Mouse (Mus musculus) myocyte (in vitro differentiated cells): Measurements from ENCODE around the gene Gphb5. TPM values are rescaled to one million over a fixed set of nuclear protein-coding genes. Genes with fewer than 3 reads are reported as not detected.

ENCODE experiments used
- H3K27me3 ChIP-seq: one replicate; pipeline ENCODE4 v1.6.1; 2011; ENCODE audit not compliant: control insufficient read depth, insufficient read depth, insufficient read length
- H3K36me3 ChIP-seq: one replicate; pipeline ENCODE4 v1.6.1; 2011; ENCODE audit not compliant: control insufficient read depth, insufficient read depth
- H3K4me2 ChIP-seq: one replicate; pipeline ENCODE4 v1.6.1; 2011; ENCODE audit warnings: low read depth, control low read depth
- H3K4me3 ChIP-seq: one replicate; pipeline ENCODE4 v1.5.1; 2011; ENCODE audit warnings: mild to moderate bottlenecking, control low read depth, moderate library complexity
- H3K79me2 ChIP-seq: one replicate; pipeline ENCODE4 v1.6.1; 2011; ENCODE audit not compliant: control insufficient read depth, insufficient read depth
- H3ac ChIP-seq: one replicate; pipeline ENCODE4 v1.6.1; 2011; ENCODE audit not compliant: control insufficient read depth, insufficient read length
- CEBPB ChIP-seq: IDR thresholded peaks from 2 replicates; pipeline ENCODE4 v1.6.1; 2011; ENCODE audit warnings: mild to moderate bottlenecking, moderate library complexity; ENCODE audit not compliant: poor library complexity, insufficient read depth, severe bottlenecking
- E2F4 ChIP-seq: IDR thresholded peaks from one replicate; pipeline ENCODE4 v1.6.1; 2011; ENCODE audit warnings: mild to moderate bottlenecking, control low read depth, moderate library complexity; ENCODE audit not compliant: insufficient read depth
- MAX ChIP-seq: IDR thresholded peaks from one replicate; pipeline ENCODE4 v1.6.1; 2011; ENCODE audit warnings: low read depth, mild to moderate bottlenecking, control low read depth
- MYOD1 ChIP-seq, 3 experiments: IDR thresholded peaks; one replicate each; pipeline ENCODE4 v1.6.1; 2011; ENCODE audit warnings: control low read depth in 2 of 3, low read depth in 2 of 3, mild to moderate bottlenecking in 2 of 3, moderate library complexity in 1 of 3; ENCODE audit not compliant: insufficient read length in 2 of 3, control insufficient read depth in 1 of 3
- MYOG ChIP-seq, 3 experiments: IDR thresholded peaks; one replicate each; pipeline ENCODE4 v1.6.1; 2011; ENCODE audit warnings: control low read depth in 2 of 3, low read depth in 2 of 3, mild to moderate bottlenecking in 2 of 3; ENCODE audit not compliant: insufficient read length in 2 of 3, control insufficient read depth in 1 of 3, insufficient read depth in 1 of 3
- POLR2A ChIP-seq: IDR thresholded peaks from one replicate; pipeline ENCODE4 v1.6.1; 2011; ENCODE audit warnings: low read depth, mild to moderate bottlenecking, control low read depth, moderate library complexity; ENCODE audit not compliant: insufficient read length
- POLR2AphosphoS2 ChIP-seq: IDR thresholded peaks from one replicate; pipeline ENCODE4 v1.6.1; 2011; ENCODE audit warnings: low read depth, control low read depth; ENCODE audit not compliant: insufficient read length
- REST ChIP-seq: IDR thresholded peaks from one replicate; pipeline ENCODE4 v1.6.1; 2011; ENCODE audit warnings: mild to moderate bottlenecking, control low read depth, moderate library complexity; ENCODE audit not compliant: insufficient read depth, insufficient read length
- SRF ChIP-seq: IDR thresholded peaks from one replicate; pipeline ENCODE4 v1.6.1; 2011; ENCODE audit warnings: low read depth; ENCODE audit not compliant: control insufficient read depth, insufficient read length
- TCF12 ChIP-seq: IDR thresholded peaks from one replicate; pipeline ENCODE4 v1.6.1; 2011; ENCODE audit warnings: mild to moderate bottlenecking, control low read depth; ENCODE audit not compliant: poor library complexity, insufficient read depth, severe bottlenecking
- TCF3 ChIP-seq: IDR thresholded peaks from one replicate; pipeline ENCODE4 v1.6.1; 2011; ENCODE audit warnings: low read depth, control low read depth; ENCODE audit not compliant: insufficient read length
- USF1 ChIP-seq: IDR thresholded peaks from one replicate; pipeline ENCODE4 v1.6.1; 2011; ENCODE audit warnings: low read depth, mild to moderate bottlenecking, control low read depth, moderate library complexity
- polyA plus RNA-seq: library from polyadenylated mRNA; unstranded; fragments of >200 nt; fragmentation: generic; extraction: Trizol; gene quantifications from one replicate; pipeline ENCODE4 v1.2.1, GENCODE M21; 2012; ENCODE audit warnings: missing spikeins

The Gphb5 gene
- polyA plus RNA-seq, 1 experiment, result not detected

- Histone ChIP-seq H3ac (no peak overlapping the region), H3K36me3 (no peaks in the 10 kb centered on the region), H3K4me3 (no peak overlapping the region), H3K79me2 (no peaks in the 10 kb centered on the region), H3K4me2 (no peak overlapping the region), H3K27me3 (no peaks in the 10 kb centered on the region)
- no peak for TF ChIP-seq MAX
Measured at GRCm38 (mm10) chr12:75424359-75424758, 7.8 kb upstream of the Gphb5 start.

- H3ac ChIP-seq, result no peak overlapping the region
- TF ChIP-seq CEBPB (no peak), MYOG (IDR thresholded peaks at IDR 0.05; ENCODE audit: control insufficient read depth in 1 of 3, insufficient read depth in 1 of 3, insufficient read length in 2 of 3, low read depth in 2 of 3) (no peak), POLR2AphosphoS2 (no peak), TCF3 (no peak), POLR2A (no peak), MYOD1 (IDR thresholded peaks at IDR 0.05; ENCODE audit: control insufficient read depth in 1 of 3, insufficient read length in 2 of 3, low read depth in 2 of 3) (no peak), TCF12 (no peak)
- H3K27me3 ChIP-seq, result no peaks in the 10 kb centered on the region
- H3K79me2 ChIP-seq, result no peaks in the 10 kb centered on the region
- no peak overlapping the region for H3K4me3 ChIP-seq
- H3K36me3 ChIP-seq, result no peaks in the 10 kb centered on the region
- no peak overlapping the region for H3K4me2 ChIP-seq
Measured at GRCm38 (mm10) chr12:75414991-75415390, 1.6 kb downstream of the Gphb5 start.

- Histone ChIP-seq H3K4me3 (no peak overlapping the region), H3K27me3 (no peaks in the 10 kb centered on the region), H3K36me3 (no peaks in the 10 kb centered on the region), H3K79me2 (no peaks in the 10 kb centered on the region), H3K4me2 (no peak overlapping the region), H3ac (no peak overlapping the region)
- TF ChIP-seq MYOG (IDR thresholded peaks at IDR 0.05; ENCODE audit: control insufficient read depth in 1 of 3, insufficient read depth in 1 of 3, insufficient read length in 2 of 3, low read depth in 2 of 3), result no peak
Measured at GRCm38 (mm10) chr12:75412964-75413363, 3.6 kb downstream of the Gphb5 start.

GRCm38 (mm10) chr12:75397077-75397476, 19.5 kb downstream of the Gphb5 start:
- Histone ChIP-seq H3K36me3 (peaks cover 10% of the 10 kb centered on the region), H3K4me2 (no peak overlapping the region), H3K79me2 (no peaks in the 10 kb centered on the region), H3K27me3 (no peaks in the 10 kb centered on the region), H3ac (no peak overlapping the region), H3K4me3 (no peak overlapping the region)
- no peak for TF ChIP-seq CEBPB

GRCm38 (mm10) chr12:75396616-75397015, 20.0 kb downstream of the Gphb5 start:
- Histone ChIP-seq H3K27me3 (no peaks in the 10 kb centered on the region), H3ac (no peak overlapping the region), H3K79me2 (no peaks in the 10 kb centered on the region), H3K4me3 (no peak overlapping the region), H3K4me2 (no peak overlapping the region), H3K36me3 (peaks cover 10% of the 10 kb centered on the region)
- TF ChIP-seq REST, result no peak

GRCm38 (mm10) chr12:75394011-75394773, 22.4 kb downstream of the Gphb5 start:
- H3K79me2 ChIP-seq, result no peaks in the 10 kb centered on the region
- no peak for TF ChIP-seq CEBPB
- TF ChIP-seq MYOG (IDR thresholded peaks at IDR 0.05; ENCODE audit: control insufficient read depth in 1 of 3, insufficient read depth in 1 of 3, insufficient read length in 2 of 3, low read depth in 2 of 3), result no peak
- no peak for TF ChIP-seq MAX
- no peak for TF ChIP-seq MYOD1 (IDR thresholded peaks at IDR 0.05; ENCODE audit: control insufficient read depth in 1 of 3, insufficient read length in 2 of 3, low read depth in 2 of 3)
- no peak for TF ChIP-seq E2F4
- TF ChIP-seq POLR2AphosphoS2, result no peak
- no peak for TF ChIP-seq TCF3
- no peak for TF ChIP-seq SRF
- no peak for TF ChIP-seq TCF12
- TF ChIP-seq REST, result no peak
- TF ChIP-seq POLR2A, result no peak
- TF ChIP-seq USF1, result no peak
- no peak overlapping the region for H3K4me3 ChIP-seq
- peaks cover 10% of the 10 kb centered on the region for H3K36me3 ChIP-seq
- no peak overlapping the region for H3ac ChIP-seq
- H3K27me3 ChIP-seq, result no peaks in the 10 kb centered on the region
- H3K4me2 ChIP-seq, result no peak overlapping the region
